Mouse (Mus musculus): ENCODE measurements around the gene Prkag2.
"Not testable (repeated sequence)": the region's sequence is repeated elsewhere in the genome, so short reads cannot be mapped to it uniquely, and the experiment has no call there.

Gene Prkag2

GRCm38 (mm10) chr5:25086234-25086633, 14.2 kb downstream of the Prkag2 start:
- DNase-seq (ENCODE audit: low spot score) = no peak

GRCm38 (mm10) chr5:25085170-25085569, 15.3 kb downstream of the Prkag2 start:
- no peak for DNase-seq (ENCODE audit: low spot score)

GRCm38 (mm10) chr5:25083816-25084215, 16.6 kb downstream of the Prkag2 start:
- DNase-seq (ENCODE audit: low spot score) = no peak

DNA sequence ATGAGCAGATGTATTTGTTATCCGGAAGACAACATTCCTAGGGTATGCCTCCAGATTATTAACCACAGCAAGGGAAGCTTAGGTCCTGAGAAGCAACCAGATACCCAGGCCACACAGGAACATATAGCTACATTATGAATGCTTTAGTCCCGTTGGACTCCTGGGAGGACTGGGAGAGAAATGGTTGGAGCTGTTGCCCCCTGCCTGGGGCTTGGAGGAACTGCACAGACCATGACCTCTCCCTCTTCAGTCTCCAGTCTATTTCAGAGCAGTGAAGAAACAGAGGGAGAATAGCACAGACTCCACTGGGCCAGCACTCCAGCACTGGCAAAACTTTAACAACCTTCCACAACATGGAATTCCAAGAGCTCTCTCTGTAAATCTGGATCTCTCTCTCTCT, 17.9 kb downstream of the Prkag2 start:
- DNase-seq (ENCODE audit: low spot score) = no peak

DNA sequence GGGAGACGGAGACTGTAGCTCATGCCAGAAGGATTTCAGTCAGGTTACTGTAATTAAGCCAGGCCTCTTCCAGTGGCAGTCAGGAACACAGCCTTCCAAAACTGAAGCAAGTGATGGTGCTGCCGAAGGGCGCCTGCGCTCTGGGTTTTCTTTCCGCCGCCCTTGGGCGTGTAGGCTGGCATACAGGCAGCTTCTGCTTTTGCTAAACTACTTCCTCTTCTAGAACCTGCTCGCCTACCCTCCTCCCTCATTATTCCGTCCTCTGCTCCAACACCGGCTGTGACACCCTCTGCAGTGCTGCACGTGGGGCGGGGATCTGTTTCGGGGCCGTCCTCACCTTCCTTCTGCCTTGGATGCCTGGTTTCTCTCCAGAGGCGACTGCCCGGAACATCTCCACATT, 18.9 kb downstream of the Prkag2 start:
- DNase-seq (ENCODE audit: low spot score) = no peak

DNA sequence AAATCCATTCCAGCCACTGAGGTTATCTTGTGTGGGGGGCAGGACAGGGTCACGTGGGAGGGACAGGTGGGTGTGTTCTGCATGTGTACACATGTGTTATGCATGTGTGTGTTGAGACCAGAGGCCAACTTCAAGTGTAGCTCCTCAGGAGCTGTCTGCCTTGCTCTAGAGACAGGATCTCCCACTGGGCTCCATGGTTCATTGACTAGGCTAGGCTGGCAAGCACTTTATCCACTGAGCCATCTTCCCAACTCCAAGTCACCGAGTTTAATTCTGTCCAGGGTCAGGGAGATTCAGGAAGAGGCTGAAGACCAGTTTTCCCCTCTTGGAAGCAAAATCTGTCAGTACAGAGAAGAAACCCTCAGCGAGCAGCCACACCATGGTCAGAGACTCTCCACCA, 19.4 kb downstream of the Prkag2 start:
- DNase-seq (ENCODE audit: low spot score) = no peak

DNA sequence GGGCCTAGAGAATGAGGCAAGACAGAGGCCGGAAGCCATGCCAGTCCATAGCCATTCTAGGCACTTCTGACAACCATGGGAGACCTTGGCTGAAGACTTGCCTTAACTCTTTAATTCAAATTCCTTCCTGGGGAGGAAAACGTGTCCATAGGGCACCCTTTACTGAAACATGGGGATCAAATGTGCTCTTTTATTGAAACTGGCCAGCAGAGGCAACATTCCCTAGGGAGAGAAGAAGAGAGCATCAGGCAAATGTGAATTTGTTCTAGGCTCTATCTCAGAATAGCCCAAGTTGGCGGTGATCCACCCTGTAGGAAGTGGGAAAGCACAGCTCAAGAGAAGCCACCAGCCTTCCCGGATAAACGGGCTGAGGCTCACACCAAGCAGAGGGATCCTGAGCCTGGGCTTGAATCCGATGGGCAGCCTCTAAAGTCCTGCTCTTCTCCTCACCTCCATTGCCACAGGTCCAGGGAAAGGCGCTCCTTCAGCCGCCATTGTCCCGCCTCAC, 19.9 kb downstream of the Prkag2 start:
- no peak for DNase-seq (ENCODE audit: low spot score)

DNA sequence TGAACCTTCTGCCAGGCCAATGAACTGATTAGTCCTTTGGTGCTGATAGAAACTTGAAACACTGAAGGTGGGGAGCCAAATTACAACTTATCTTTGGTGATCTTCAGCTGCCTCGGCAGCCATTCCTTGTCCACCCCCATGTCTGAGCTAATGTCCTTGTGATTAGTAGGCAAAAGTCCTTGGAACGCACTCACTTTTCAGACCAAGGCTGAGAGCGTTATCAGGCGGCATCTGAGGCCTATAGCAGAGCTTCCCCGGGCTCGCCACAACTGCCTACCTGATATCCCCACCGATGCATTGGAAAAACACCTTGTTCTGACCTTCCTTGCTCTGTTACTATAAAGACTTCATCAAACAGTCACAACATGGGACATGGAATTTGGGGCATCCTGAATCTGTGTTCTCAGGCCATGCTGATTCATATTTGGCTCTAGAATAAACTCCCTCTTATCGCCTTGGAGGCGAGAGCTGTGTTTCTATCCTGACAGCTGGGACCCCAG, 20.6 kb downstream of the Prkag2 start:
- DNase-seq (ENCODE audit: low spot score) = no peak

DNA sequence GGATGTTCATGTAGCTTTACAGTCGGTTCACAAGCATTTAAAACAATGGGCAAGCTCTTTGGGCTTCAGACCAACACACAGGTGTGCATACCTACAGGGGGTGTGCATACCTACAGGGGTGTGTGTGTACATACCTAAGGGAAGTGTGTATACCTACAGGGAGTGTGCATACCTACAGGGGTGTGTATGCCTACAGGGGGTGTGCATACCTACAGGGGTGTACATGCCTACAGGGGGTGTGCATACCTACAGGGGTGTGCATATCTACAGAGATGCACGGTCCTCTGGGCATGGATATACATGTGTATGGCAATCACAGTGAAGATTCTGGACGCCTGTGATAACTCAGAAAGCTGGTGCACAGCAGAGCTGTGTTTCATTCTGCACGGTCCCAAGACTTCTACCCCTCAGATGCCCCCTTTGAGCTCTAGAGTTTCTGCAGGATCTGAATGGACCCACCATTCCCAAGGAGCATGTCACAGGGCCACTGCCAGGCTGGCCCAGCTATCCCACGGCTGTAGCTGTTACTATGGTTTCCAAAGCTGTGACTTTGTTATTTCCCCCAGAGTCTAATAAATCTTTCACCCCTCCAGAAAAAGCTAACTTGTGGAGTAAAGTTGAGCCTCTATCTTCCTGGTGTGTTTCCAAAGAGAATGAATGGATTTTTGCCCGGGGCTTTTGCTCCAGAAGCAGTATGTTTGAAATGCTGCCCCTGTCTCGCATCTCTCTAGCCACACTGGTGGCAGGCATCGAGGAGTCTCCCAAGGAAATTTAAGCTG, 22.4 kb downstream of the Prkag2 start:
- DNase-seq (ENCODE audit: low spot score) = no peak

GRCm38 (mm10) chr5:25077258-25077657, 23.2 kb downstream of the Prkag2 start:
- DNase-seq (ENCODE audit: low spot score) = not testable (repeated sequence)

DNA sequence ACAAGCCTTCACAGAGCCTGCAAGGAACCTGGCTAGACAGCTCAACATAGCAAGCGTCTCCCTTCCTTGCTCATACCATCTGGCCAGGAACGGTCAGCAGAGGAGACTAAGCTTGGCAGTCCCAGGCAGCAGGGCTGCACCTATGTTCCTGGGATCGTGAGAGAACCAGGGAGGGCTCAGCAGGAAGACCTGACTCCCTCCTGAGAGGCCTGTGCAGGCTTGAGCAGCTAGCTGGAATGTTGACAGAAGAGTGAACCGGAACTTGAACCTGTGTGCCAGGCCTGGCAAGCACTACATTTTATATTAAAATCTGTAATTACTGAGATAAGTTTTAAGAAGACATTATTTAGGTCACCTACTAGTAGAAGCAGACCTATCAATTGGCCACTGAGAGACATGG, 24.8 kb downstream of the Prkag2 start:
- DNase-seq (ENCODE audit: low spot score) = no peak

DNA sequence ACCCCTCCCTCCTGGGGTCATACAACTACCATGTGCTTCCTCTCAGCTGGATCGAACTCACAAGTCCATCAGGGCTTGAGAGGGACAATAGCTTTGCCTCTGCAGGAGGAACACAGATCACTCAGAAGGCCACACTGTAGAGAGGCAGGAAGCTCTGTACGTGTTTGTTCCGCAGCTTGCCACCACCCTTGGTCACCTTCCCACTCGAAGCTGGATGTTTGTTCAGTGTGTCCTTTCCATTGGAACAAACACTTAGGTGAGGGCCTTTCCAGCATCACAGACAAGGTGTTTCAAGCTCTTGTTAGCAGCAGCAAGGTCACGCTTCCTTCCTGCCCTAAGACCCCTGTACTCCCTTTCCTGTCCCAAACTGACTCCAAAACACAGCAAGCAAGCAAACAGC, 30.6 kb downstream of the Prkag2 start:
- no peak for DNase-seq (ENCODE audit: low spot score)

DNA sequence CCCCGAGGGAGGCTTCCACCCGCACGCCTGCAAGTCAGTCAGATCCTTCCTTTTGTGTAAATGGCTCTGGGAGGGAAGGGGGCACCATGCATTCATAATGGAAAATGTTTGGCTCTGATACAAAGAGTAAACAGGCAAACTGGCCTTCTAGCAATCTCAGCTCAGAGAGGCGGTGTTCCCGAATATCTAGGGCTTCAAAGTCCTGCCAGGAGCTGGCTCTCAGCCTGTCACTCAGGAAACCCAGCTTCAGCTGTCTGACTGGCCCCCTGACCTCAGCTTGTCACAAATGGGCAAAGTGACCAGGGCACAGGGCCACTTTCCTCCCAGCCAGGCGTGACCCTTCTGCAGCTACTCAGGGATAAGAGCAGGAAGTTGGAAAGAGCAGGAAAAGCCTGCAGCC, 33.3 kb downstream of the Prkag2 start:
- DNase-seq (ENCODE audit: low spot score) = no peak

DNA sequence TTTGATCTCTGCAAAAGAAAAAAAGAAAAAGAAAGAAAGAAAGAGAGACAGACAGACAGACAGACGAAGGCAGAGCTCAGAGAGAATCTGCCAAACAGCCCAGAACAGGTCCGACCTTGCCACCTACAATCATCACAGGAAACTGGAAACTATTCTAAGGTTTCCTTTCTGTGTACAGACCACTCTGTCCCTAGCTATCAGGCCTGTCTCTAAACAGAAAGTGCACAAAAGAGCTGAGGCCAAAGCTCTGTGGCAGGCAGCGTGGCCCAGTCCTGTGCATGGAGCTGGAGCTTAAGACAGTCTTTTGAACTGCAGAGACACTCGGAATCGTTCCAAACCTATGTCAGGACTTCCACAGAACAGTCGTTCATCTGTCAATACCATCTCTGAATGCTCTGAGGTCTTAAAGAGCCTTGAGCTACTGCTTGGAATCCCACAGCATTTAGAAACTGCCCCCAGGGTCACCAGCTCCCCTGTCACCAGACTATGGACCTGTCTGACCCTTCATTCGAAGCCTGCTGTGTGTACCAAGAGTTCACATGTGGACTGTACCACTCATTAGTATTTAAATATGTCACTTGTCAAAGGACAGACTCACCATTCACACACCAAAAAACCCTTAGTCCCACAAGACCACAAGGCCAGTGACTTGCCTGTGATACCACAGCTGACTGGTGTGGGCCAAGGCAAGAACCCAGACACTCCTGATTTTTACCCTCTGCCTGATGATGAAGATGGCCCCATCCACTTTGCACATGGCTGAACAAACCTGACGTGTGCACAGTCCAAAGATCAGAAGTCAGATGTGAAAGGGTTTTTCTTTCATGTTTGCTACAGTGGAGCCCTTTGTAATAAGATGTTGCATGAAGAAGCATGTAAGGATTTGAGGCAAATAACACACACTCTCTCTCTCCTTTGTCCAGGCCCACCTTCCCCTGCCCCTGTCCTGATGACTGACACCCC, 35.9 kb downstream of the Prkag2 start:
- DNase-seq (ENCODE audit: low spot score) = no peak

GRCm38 (mm10) chr5:25062506-25063132, 37.8 kb downstream of the Prkag2 start:
- DNase-seq (ENCODE audit: low spot score) = no peak

- DNase-seq (ENCODE audit: low spot score) = no peak
Measured at GRCm38 (mm10) chr5:25058853-25059741, 41.3 kb downstream of the Prkag2 start.

GRCm38 (mm10) chr5:25058417-25058816, 42.0 kb downstream of the Prkag2 start:
- no peak for DNase-seq (ENCODE audit: low spot score)

GRCm38 (mm10) chr5:25055288-25055687, 45.2 kb downstream of the Prkag2 start:
- DNase-seq (ENCODE audit: low spot score) = no peak

GRCm38 (mm10) chr5:25053971-25054658, 46.3 kb downstream of the Prkag2 start:
- no peak for DNase-seq (ENCODE audit: low spot score)

GRCm38 (mm10) chr5:25050827-25051226, 49.6 kb downstream of the Prkag2 start:
- no peak for DNase-seq (ENCODE audit: low spot score)

DNA sequence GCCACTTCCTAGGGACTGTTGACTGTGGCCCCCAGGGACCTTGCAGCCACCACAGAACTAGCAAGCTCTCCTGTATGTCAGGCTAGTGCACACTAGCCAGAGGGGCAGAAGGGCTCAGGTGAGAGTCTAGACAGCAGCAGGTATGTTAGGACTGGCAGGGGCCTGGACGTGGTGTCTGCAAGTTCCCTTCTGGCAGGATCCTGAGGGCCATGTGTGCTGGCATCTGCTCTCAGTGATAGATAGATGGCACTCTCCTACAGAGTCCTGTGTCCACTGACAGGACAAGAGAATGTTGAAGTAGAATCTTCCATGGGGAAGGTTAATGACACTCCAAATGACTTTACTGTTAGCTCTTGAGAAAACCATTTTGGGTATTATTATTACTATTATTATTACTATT, 52.8 kb downstream of the Prkag2 start:
- DNase-seq (ENCODE audit: low spot score) = no peak

Data from urinary bladder, postnatal 10 days (tissue).